Mouse (Mus musculus) kidney, embryonic 14.5 days (tissue): ENCODE data around the gene Casq2. TPM values are rescaled to one million over a fixed set of nuclear protein-coding genes. Genes with fewer than 3 reads are reported as not detected.
A peak's percentile ranks its signal among the peaks of the same experiment; 100 is the strongest.

Experiments used
- ATAC-seq: fragments of 200-750 bp; cut with Nextera tagmentation; 2 replicates; pipeline ENCODE4 v1.8.0; 2017; ENCODE audit warnings: moderate number of reproducible peaks, mild to moderate bottlenecking, moderate TSS enrichment, moderate library complexity; ENCODE audit not compliant: low FRiP score, low TSS enrichment
- H3K27ac ChIP-seq: fragments of 300-500 bp; sonication (generic); 2 replicates; pipeline ENCODE4 v1.5.1; 2014; ENCODE audit warnings: low read depth, mild to moderate bottlenecking, low read length, moderate library complexity, mixed read lengths
- H3K27me3 ChIP-seq: fragments of 300-500 bp; sonication (generic); 2 replicates; pipeline ENCODE4 v1.6.1; 2014; ENCODE audit warnings: mild to moderate bottlenecking, low read length; ENCODE audit not compliant: control insufficient read depth, insufficient read depth
- H3K36me3 ChIP-seq: fragments of 300-500 bp; sonication (generic); 2 replicates; pipeline ENCODE4 v1.6.1; 2014; ENCODE audit warnings: low read length, mixed read lengths; ENCODE audit not compliant: control insufficient read depth, insufficient read depth
- H3K4me1 ChIP-seq: fragments of 300-500 bp; sonication (generic); 2 replicates; pipeline ENCODE4 v1.6.1; 2014; ENCODE audit warnings: low read length, mixed read lengths; ENCODE audit not compliant: control insufficient read depth, insufficient read depth
- H3K4me2 ChIP-seq: fragments of 300-500 bp; sonication (generic); replicated peaks from 2 replicates; pipeline ENCODE4 v1.6.1; 2014; ENCODE audit warnings: low read depth, mild to moderate bottlenecking, low read length
- H3K4me3 ChIP-seq: fragments of 300-500 bp; sonication (generic); 2 replicates; pipeline ENCODE4 v1.5.1; 2014; ENCODE audit warnings: mild to moderate bottlenecking, low read length
- H3K9ac ChIP-seq: fragments of 300-500 bp; sonication (generic); 2 replicates; pipeline ENCODE4 v1.6.1; 2014; ENCODE audit warnings: low read depth, mild to moderate bottlenecking, low read length, moderate library complexity
- H3K9me3 ChIP-seq: fragments of 300-500 bp; sonication (generic); 2 replicates; pipeline ENCODE4 v1.6.1; 2016; ENCODE audit warnings: low read length; ENCODE audit not compliant: control insufficient read depth
- WGBS: fragments of 180-500 bp; shearing (Covaris S2); extraction: QIAGEN DNeasy Blood & Tissue Kit; methylation state at CpG from one replicate; pipeline ENCODE4 v1.1.7; 2014; 5-methylcytosine and 5-hydroxymethylcytosine counted together
- polyA plus RNA-seq: library from polyadenylated mRNA; unstranded; fragments of >200 nt; fragmentation: Nextera tagmentation; extraction: Ambion mirVana; gene quantifications from 2 replicates; pipeline ENCODE4 v1.2.1, GENCODE M21; 2014

The Casq2 gene
- polyA plus RNA-seq, 1 experiment from 2014 or later: 0.50 TPM

DNA sequence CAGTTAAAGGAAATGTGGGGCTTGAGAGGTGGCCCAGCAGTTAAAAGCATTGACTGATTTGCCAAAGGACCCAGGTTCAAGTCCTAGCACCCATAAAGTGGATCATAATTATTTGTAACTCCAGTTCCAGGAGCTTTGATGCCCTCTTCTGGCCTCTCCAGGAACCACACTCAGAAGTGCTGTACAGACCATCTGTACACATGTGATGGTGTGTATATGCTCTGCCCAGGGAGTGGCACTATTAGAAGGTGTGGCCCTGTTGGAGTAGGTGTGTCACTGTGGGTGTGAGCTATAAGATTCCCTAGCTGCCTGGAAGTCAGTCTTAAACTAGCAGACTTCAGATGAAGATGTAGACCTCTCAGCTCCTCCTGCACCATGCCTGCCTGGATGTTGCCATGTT, 34.7 kb downstream of the Casq2 start:
- no peaks in the 10 kb centered on the region for H3K4me1 ChIP-seq
- H3K27me3 ChIP-seq: no peaks in the 10 kb centered on the region
- H3K9ac ChIP-seq: no peak overlapping the region
- ATAC-seq: no peak
- no peak overlapping the region for H3K4me2 ChIP-seq
- H3K9me3 ChIP-seq: 0 out of 2 replicates have a peak, but pooled peaks cover 2% of the 10 kb centered on the region
- H3K27ac ChIP-seq: no peak overlapping the region
- no peak overlapping the region for H3K4me3 ChIP-seq
- no peaks in the 10 kb centered on the region for H3K36me3 ChIP-seq

DNA sequence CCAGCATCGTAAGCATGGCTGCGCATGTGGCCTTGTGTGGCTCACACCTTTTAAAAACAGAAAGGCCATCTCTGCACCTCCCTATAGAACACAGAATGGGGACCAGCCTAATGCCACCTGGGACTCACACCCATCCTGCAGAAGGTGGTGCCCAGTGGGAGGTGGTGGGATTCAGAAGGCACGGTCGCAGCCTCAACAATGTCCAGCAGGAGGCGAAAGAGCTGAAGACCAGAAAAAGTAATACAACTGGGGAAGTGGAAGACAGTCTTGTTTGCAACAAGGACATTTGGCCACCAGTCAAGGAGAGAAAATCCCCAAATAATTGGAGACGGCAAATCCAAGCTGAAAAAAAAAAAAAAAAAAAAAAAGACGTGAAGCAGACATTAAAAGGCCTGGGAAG, 35.8 kb downstream of the Casq2 start:
- H3K27ac ChIP-seq: no peak overlapping the region
- ATAC-seq: no peak
- H3K4me2 ChIP-seq: no peak overlapping the region
- H3K27me3 ChIP-seq: no peaks in the 10 kb centered on the region
- no peak overlapping the region for H3K9ac ChIP-seq
- no peaks in the 10 kb centered on the region for H3K36me3 ChIP-seq
- H3K4me3 ChIP-seq: no peak overlapping the region
- 0 out of 2 replicates have a peak, but pooled peaks cover 2% of the 10 kb centered on the region for H3K9me3 ChIP-seq
- WGBS: 84% methylated on average over 7 of the region's 7 CpGs
- no peaks in the 10 kb centered on the region for H3K4me1 ChIP-seq

DNA sequence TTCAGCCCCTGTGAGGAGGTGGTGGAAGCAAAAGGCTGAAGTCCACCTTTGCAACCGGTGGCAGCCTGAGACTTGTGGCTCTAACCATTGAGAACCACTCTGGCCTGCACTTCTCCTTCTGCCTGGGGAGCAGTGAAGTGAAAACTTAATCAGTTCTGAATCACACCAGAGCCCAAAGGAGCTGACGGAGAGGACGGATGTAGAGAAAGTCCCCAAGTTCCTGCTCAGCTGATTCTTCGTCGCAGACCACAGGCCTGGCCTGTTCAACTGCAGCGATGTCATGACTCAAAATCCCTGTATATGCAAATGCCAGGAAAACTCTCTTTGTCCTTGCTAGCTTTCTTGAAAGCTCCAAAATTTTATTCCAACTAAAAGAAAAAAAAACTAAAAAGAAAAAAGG, 37.4 kb downstream of the Casq2 start:
- no peak for ATAC-seq
- 0 out of 2 replicates have a peak, but pooled peaks cover 2% of the 10 kb centered on the region for H3K9me3 ChIP-seq
- WGBS: 60% methylated on average over 6 of the region's 6 CpGs

DNA sequence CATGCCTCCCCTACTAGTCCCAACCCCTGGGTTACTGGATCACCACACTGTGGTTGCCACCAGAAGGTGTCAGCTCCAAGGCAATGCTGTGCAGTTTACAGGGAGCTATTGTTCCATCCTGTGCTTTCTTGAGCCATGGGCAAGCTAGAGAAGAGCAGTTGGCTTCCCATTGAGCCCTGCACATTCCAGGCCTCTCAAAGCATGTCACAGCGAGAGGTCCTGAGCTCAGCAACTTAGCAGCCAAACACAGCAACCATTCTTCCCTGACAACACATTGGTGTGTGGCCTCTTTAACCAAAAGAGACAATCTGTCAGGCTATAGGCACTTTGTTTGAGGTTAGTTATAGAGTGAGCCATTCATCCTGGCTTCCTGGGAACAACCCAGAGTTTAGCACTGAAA, 39.3 kb downstream of the Casq2 start:
- no peak overlapping the region for H3K9ac ChIP-seq
- no peak for ATAC-seq
- WGBS: 90% methylated on average over 1 of the region's 1 CpGs
- H3K9me3 ChIP-seq: 0 out of 2 replicates have a peak, but pooled peaks cover 2% of the 10 kb centered on the region
- H3K27me3 ChIP-seq: no peaks in the 10 kb centered on the region
- H3K27ac ChIP-seq: no peak overlapping the region
- H3K4me3 ChIP-seq: no peak overlapping the region
- H3K36me3 ChIP-seq: no peaks in the 10 kb centered on the region
- H3K4me1 ChIP-seq: no peaks in the 10 kb centered on the region
- no peak overlapping the region for H3K4me2 ChIP-seq

More for the DNA sequence above, 37.4 kb downstream of the Casq2 start:
- Histone ChIP-seq H3K36me3 (no peaks in the 10 kb centered on the region), H3K27me3 (no peaks in the 10 kb centered on the region), H3K27ac (no peak overlapping the region), H3K4me2 (no peak overlapping the region), H3K4me1 (no peaks in the 10 kb centered on the region), H3K4me3 (no peak overlapping the region), H3K9ac (no peak overlapping the region)

DNA sequence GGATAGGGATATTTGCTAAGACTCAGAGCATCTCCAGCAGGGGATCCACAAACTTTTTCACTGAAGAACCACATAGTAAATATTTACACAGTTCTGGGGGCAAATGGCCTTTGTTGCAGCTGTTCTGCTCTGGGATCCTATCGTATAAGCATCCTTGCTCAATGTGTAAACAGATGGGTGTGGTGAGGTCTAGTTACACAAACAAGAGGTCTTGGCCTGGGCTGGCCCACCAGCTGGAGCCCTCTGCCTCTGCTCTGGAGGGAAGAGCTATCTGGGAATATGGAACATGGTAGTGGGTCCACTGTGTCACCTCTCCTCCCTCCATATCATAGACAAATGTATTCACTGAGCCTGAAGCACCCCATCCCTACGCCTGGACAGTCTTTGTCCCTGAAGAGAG, 40.9 kb downstream of the Casq2 start:
- no peak overlapping the region for H3K27ac ChIP-seq
- no peak overlapping the region for H3K4me3 ChIP-seq
- no peaks in the 10 kb centered on the region for H3K27me3 ChIP-seq
- H3K4me2 ChIP-seq: no peak overlapping the region
- H3K36me3 ChIP-seq: no peaks in the 10 kb centered on the region
- no peaks in the 10 kb centered on the region for H3K9me3 ChIP-seq
- no peak for ATAC-seq
- no peak overlapping the region for H3K9ac ChIP-seq
- WGBS: 65% methylated on average over 2 of the region's 2 CpGs
- no peaks in the 10 kb centered on the region for H3K4me1 ChIP-seq

DNA sequence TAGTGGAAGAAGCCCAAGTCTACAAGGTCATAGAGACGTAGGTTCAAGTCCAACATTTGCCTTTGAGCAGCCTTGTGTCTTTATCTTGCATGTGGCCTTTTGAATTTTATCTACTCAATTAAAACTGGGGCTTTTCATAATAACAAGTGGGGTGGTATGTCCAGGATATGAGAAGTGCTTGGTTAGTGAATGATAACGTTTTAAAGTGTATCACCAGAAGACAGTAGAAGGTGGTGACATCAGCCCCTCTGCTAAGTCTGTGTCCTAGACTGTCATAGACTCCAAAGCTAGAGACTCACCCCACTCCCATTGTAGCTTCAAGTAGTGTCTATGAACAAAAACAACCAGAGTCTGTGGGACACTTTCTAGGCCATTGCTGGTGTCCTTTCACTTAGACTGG, 42.0 kb downstream of the Casq2 start:
- Histone ChIP-seq H3K9me3 (no peaks in the 10 kb centered on the region), H3K27ac (no peak overlapping the region), H3K4me2 (no peak overlapping the region), H3K36me3 (no peaks in the 10 kb centered on the region), H3K9ac (no peak overlapping the region), H3K27me3 (no peaks in the 10 kb centered on the region), H3K4me1 (no peaks in the 10 kb centered on the region), H3K4me3 (no peak overlapping the region)
- WGBS: 89% methylated on average over 2 of the region's 2 CpGs
- no peak for ATAC-seq

DNA sequence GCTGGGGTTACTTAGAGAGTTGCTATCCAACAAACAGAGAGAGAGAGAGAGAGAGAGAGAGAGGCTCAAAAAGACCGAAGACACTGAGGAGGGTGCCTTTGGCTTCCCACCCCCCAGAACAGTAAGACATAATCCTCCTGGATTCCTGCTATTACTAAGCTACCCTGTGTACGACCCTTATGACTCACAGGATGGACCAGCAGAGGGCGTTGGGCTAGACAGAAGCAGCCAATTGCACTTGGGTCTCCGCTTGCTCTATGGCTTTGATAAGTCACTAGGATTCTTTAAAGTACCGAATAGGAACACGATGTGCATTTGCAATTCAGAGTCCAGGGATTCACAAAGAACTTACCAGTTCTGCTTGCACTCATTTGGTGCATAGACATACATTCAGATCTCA, 44.3 kb downstream of the Casq2 start:
- Histone ChIP-seq H3K36me3 (no peaks in the 10 kb centered on the region), H3K4me2 (no peak overlapping the region), H3K9ac (no peak overlapping the region), H3K27ac (no peak overlapping the region), H3K4me1 (peaks cover 3% of the 10 kb centered on the region; the same call in 1 of the 2 replicates), H3K9me3 (no peaks in the 10 kb centered on the region), H3K4me3 (no peak overlapping the region), H3K27me3 (no peaks in the 10 kb centered on the region)
- no peak for ATAC-seq
- WGBS: 71% methylated on average over 6 of the region's 6 CpGs

DNA sequence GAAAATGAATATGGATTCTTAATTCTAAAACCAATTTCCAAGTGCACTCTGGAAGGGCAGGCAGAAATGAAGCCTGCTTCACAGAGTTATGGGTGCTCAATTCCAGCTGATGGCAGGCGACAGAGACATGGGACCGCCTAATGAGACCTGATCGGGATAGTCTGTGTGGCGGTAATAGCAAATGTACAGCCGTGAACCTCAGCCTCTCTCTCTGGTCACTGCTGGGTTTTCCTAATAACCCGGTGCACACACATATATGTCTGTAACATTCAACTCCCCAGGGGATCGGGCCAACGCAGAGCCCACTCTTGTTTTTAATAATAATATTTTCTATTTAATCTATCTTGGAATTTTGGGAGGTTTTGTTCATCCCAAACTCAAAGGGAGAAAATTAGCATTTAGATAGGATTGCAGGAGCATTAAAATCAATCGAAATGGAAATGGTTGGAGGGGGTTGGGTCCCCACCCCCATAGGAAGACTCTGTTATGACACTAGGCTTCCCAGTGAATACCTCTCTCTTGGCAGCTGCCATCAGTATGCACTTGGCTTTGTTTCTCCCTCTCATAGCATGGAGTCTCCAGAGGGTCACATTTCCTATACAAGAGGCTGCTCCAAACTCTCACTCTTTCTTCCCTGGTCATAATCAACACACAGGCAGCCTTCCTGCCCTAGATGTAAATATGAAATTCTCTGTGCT, 45.6 kb downstream of the Casq2 start:
- H3K9me3 ChIP-seq: no peaks in the 10 kb centered on the region
- WGBS: 93% methylated on average over 9 of the region's 9 CpGs
- no peak for ATAC-seq

DNA sequence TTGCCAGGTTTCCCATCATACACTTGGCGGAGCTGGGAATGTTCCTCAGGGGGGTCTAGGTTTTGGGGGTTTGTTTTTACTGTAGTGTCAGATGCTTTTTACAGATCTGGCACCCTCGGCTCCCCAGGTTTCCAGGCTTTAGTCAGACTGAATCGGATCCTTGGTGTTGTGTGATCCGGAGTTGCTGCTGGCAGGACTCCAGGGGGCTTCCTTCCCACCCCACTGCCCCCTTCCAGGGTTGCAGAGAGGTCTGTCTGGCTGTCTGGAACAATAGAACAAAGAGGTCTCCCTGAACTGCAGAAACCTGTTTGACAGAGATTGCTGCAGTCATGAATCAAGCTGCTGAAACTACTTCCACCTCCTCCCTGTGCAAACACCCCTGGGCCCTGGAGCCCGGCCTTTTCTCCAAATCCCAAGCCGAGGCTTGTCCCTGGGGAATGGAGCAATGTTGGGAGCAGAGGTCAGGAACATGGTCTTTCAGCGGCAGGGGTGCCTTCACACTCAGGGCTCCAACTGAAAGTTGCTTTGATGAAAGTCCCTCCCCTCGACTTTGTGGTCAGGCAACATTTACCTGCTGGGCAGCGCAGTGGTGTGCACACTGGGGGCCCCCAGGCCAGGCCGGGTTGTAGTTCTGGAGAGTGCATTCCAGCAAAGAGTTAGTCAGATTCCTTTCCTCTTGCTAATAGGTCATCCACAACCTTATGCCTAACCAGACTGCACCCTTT, 49.3 kb downstream of the Casq2 start:
- Histone ChIP-seq H3K36me3 (no peaks in the 10 kb centered on the region), H3K9ac (no peak overlapping the region), H3K27me3 (no peaks in the 10 kb centered on the region), H3K4me2 (no peak overlapping the region), H3K4me1 (peaks cover 8% of the 10 kb centered on the region), H3K9me3 (no peaks in the 10 kb centered on the region), H3K4me3 (no peak overlapping the region), H3K27ac (peak overlapping the region; percentile 77)
- peak; percentile 61; the same call in 1 of the 2 replicates for ATAC-seq
- 21% methylated on average over 10 of the region's 10 CpGs for WGBS

More for the DNA sequence above, 45.6 kb downstream of the Casq2 start:
- Histone ChIP-seq H3K4me2 (no peak overlapping the region), H3K4me1 (peaks cover 8% of the 10 kb centered on the region; the same call in 1 of the 2 replicates), H3K9ac (no peak overlapping the region), H3K27me3 (no peaks in the 10 kb centered on the region), H3K36me3 (no peaks in the 10 kb centered on the region), H3K27ac (no peak overlapping the region), H3K4me3 (no peak overlapping the region)
